Mouse (Mus musculus): ENCODE data around the gene Setd6. TPM values are rescaled to one million over a fixed set of nuclear protein-coding genes. Genes with fewer than 3 reads are reported as not detected.

Gene Setd6
- total RNA-seq (2021), result 10 to 100 TPM; 14.1 to 15.1 TPM

- peak; percentile 73 for DNase-seq (ENCODE audit: low spot score)
- intact Hi-C loops (cut with DNase I), result no loop called here
Measured at GRCm38 (mm10) chr8:95715676-95716531, at the start of gene Setd6. Setd6 (plus strand) TSS chr8:95715881.

DNA sequence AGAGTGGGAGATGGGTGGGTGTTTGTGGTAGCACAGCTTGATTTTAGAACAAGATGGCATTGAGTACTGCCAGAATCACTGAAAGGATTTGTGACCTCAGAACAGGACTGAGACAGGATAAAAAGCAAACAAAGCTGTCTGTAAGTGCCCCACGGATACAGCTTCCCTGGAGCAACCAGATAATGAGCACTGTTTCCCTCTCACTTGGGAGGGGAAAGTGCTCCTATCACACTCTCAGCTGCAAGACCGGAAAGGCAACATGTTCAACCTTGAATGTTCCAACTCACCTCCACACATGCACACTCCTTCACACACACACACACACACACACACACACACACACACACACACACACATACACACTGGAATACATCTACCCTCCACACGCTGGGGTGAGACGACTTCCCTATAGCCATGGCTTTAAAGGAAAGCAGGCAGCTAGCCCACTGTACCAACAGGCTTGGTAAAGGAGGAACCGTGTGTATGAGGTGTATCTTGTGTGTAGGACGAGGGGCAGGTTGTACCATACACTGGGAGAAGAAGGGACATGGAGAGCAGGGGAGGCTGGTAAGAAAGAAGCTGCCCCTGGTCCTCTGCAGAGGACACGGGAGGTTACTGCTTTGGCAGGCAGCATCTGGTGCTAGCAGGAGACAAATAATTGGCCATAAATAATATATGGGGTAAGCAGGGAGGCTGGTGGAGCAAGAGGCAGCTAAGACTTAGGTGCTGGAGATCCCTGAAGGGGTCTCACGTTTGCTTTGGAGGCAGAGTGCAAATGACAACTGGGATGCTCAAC is 47.3 kb upstream of the Setd6 start:
- DNase-seq (ENCODE audit: low spot score), result no peak
- intact Hi-C loops (cut with DNase I), result no loop called here

- no peak for DNase-seq (ENCODE audit: low spot score)
- intact Hi-C loops (cut with DNase I), result no loop called here
Measured at GRCm38 (mm10) chr8:95669967-95670366, 45.7 kb upstream of the Setd6 start.

- intact Hi-C loops (cut with DNase I), result no loop called here
- DNase-seq (ENCODE audit: low spot score), result no peak
Measured at GRCm38 (mm10) chr8:95671861-95672260, 43.8 kb upstream of the Setd6 start.

GRCm38 (mm10) chr8:95672811-95673210 is 42.9 kb upstream of the Setd6 start:
- no peak for DNase-seq (ENCODE audit: low spot score)
- intact Hi-C loops (cut with DNase I), result no loop called here

- intact Hi-C loops (cut with DNase I), result no loop called here
- no peak for DNase-seq (ENCODE audit: low spot score)
Measured at GRCm38 (mm10) chr8:95676631-95677030, 39.0 kb upstream of the Setd6 start, which contains the start of gene Ndrg4. Ndrg4 (plus strand) TSS chr8:95676980.

DNA sequence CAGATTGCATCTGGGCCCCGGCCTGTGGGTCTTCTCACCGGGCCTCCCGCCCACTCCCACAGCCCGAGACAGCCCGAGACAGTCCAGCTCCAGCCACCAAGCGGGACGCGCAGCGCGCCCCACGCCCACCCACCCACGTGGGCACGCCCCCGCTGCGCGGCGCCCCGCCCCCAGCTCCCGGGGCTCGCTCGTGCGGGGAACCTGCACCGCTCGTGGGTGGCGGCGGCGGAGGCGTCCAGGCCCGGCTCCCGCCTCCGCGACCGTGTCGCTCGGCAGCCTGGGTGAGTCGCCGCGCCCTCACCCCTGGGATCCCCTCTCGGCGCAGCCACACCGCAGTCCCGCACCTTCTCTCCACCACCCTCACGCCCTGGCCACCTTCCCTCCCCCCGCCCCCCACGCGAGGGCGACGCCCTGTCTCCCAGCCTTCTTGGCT is 38.1 kb upstream of the Setd6 start:
- intact Hi-C loops (cut with DNase I), result no loop called here
- DNase-seq (ENCODE audit: low spot score), result no peak

GRCm38 (mm10) chr8:95678024-95678611 is 37.6 kb upstream of the Setd6 start:
- no peak for DNase-seq (ENCODE audit: low spot score)
- intact Hi-C loops (cut with DNase I), result no loop called here

GRCm38 (mm10) chr8:95688073-95688672 is 27.5 kb upstream of the Setd6 start:
- DNase-seq (ENCODE audit: low spot score), result no peak
- intact Hi-C loops (cut with DNase I), result no loop called here

GRCm38 (mm10) chr8:95690929-95691541 is 24.6 kb upstream of the Setd6 start:
- no peak for DNase-seq (ENCODE audit: low spot score)
- intact Hi-C loops (cut with DNase I), result loop anchor here (10.0 kb wide), 1 partner anchor 196 kb away; the partner anchor contains the start of gene Csnk2a2

DNA sequence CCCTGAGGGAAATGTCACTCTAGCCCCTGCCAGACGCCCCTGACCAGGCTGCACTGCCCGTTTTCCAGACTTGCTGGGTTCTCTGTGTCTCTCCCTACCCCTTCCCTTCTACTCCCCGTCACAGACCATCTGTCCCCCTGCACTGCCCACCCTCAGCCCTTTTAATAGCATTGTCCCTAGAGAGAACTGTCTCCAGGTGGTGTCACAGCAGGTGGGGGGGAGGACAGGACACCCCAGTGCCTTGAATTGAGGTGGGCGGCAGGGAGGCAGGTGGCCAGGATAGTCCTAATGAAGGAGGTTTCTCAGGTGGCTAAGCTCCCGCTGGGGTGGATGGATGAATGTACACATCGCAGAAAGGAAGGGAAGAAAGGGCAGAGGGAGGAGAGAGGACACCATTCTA is 21.1 kb upstream of the Setd6 start:
- intact Hi-C loops (cut with DNase I), result loop anchor here (10.0 kb wide), 1 partner anchor 200 kb away; the partner anchor contains the start of gene Csnk2a2
- DNase-seq (ENCODE audit: low spot score), result no peak

DNA sequence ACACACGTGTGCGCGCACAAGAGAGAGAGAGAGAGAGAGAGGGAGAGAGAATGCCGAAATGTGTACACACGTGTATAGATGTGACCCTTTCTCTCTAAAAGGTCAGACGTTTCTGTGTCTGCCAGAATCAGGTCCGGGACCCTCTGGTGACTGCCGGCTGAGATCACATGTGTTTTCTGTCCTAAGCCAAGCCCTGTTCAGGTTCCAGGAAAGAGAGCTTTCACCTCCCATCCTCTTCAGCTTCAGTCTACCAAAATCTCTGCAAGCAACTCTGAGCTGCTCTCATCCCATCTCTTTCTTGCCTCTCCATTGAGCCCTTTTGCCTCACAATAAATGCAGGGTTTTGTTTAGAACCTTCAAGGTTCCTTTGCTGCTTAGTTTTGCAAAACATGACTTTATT is 19.0 kb upstream of the Setd6 start:
- no peak for DNase-seq (ENCODE audit: low spot score)
- intact Hi-C loops (cut with DNase I), result loop anchor here (1.0 to 10.0 kb wide), 3 partner anchors 89 to 350 kb away; partner anchors contain the start of gene Csnk2a2

DNA sequence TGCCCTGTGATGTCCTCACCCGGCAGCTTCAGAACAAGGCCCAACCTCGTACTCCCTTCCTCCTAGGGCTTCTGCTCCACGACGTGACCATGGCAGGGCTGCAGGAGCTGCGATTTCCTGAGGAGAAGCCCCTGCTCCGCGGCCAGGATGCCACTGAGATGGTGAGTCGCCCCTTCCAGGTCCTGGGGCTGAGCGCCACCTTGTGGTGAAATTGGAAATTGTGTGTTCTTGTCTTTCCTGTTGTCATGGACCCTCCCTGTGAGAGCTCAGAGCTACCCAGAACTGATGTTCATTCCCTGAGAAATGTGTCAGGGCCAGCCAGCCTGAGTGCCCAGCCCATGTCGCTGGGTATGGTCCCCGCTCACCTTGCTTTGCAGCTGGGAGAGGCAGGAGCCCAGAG is 18.6 kb upstream of the Setd6 start:
- DNase-seq (ENCODE audit: low spot score), result peak; percentile 40
- intact Hi-C loops (cut with DNase I), result loop anchor here (1.0 to 10.0 kb wide), 3 partner anchors 90 to 350 kb away; partner anchors contain the start of gene Csnk2a2

DNA sequence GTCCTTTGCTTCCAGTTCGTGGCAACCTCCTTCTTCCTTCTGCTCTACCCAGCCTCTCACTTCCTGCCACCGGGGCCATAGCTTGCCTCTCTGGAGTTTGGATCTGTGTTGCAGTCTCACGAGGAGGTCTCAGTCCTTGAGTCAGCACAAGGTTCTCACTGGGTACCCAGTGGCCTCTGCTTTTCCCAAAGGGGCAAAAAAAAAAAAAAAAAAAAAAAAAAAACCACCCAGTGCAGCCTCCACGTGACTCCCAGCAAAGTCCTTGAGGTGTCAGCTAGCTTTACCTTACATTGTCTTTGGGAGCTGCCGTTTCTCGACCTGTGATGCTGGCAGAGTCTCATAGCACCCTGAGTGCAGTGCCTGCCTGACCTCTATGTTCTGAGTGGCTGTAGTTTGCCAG is 17.5 kb upstream of the Setd6 start:
- no peak for DNase-seq (ENCODE audit: low spot score)
- intact Hi-C loops (cut with DNase I), result loop anchor here (10.0 kb wide), 1 partner anchor 203 kb away; the partner anchor contains the start of gene Csnk2a2

- intact Hi-C loops (cut with DNase I), result no loop called here
- no peak for DNase-seq (ENCODE audit: low spot score)
Measured at GRCm38 (mm10) chr8:95700282-95700681, 15.4 kb upstream of the Setd6 start.

- no peak for DNase-seq (ENCODE audit: low spot score)
- intact Hi-C loops (cut with DNase I), result no loop called here
Measured at GRCm38 (mm10) chr8:95701809-95702208, 13.9 kb upstream of the Setd6 start.

GRCm38 (mm10) chr8:95702480-95703446 is 12.9 kb upstream of the Setd6 start:
- DNase-seq (ENCODE audit: low spot score), result peak; percentile 75
- intact Hi-C loops (cut with DNase I), result no loop called here
